Mouse (Mus musculus): ENCODE data around the gene Sorcs2.

Sorcs2 gene

DNA sequence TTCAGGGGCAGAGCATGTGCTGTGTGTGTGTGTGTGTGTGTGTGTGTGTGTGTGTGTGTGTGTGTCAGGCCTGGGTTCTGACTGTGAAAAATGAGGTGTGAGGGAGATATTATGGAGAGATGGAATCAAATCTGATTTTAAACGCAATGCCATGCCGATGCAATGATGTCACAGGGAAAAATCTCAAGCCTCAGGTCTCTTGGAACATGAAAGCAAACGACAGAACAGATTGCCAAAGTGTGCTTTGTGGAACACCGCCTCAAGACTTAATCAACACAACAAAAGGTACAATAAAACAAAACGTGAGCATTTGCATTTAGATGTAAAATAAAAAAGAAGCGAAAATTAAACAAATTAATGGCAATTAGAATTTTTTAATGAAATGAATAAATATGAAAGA, 177.3 kb downstream of the Sorcs2 start:
- DNase-seq: no peak

- DNase-seq: no peak
Measured at GRCm38 (mm10) chr5:36220105-36220504, 177.8 kb downstream of the Sorcs2 start.

DNA sequence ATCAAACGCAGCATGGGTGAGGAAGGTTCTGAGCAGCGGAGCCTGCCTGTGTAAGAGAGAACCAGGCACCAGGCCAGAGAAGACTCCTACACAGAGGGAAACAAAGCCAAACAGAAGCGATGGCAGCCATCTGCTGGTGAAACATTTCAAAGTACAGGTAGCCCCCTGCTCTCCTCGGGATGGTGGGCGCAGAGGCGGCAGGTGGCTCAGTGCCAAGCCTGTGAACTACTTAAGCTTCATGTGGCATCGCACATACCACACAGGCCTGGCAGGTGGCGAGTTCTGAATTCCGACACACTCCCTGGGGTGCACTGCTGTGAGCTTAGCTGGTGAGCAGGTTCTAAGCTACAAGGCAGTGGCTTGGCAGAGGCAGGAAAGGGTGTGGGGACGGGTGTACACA, 184.6 kb downstream of the Sorcs2 start:
- DNase-seq: peak; percentile 89

DNA sequence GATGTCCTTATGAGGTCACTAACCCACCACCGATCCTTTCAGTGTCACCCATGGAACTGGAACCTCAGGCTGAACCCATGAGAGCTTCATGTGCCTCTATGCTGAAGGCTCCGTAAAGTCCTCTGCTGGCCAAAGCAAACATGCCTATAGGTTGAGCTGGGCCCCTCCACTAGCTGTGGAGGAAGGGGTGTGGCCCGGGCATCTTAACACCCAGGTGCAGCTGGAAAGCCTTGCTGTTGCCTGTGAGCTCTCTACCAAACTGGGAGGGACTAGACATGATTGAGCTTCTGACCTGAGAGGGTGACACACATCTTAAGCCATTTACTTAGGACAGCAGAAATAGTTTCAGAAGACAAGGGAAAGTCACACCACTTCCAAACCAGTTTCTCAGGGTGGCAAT, 189.1 kb downstream of the Sorcs2 start:
- DNase-seq: peak; percentile 30

DNA sequence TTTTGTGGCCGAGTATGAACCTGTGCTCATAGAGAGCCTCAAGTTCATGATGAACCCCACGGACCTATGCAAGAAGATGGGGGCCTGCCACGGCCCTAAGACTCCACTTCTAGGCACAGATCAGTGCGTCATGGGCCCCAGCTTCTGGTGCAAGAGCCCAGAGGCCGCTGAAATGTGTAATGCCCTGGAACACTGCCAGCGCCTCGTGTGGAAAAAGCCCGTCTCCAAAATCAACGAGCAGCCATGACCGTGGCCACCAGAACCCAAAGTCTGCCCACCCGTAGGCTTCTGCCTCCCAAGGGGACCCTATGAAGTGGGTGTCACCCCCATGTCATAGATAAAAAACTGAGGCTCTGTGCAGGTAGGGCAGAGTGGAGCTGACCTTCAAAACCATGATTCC, 192.5 kb downstream of the Sorcs2 start:
- DNase-seq: no peak

DNA sequence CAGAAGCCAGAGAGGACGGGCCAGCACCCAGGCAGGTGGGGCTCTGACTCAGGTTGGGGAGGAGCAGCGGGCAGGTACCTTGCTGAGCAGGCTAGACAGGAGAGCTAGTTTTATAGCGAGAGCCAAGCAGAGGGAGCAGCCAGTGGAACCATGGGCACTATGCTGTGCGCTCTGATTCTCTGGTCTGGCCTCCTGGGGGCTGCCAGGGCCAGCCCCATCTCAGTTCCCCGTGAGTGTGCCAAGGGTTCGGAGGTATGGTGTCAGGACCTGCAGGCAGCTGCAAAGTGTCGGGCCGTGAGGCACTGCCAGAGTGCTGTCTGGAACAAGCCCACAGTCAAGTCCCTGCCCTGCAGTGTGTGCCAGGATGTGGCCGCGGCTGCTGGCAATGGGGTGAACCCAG, 194.0 kb downstream of the Sorcs2 start, which contains the start of gene Psapl1:
TSS of gene Psapl1 (plus strand) at position 106 of the 400 bp plus-strand sequence.
- peak; percentile 60 for DNase-seq

DNA sequence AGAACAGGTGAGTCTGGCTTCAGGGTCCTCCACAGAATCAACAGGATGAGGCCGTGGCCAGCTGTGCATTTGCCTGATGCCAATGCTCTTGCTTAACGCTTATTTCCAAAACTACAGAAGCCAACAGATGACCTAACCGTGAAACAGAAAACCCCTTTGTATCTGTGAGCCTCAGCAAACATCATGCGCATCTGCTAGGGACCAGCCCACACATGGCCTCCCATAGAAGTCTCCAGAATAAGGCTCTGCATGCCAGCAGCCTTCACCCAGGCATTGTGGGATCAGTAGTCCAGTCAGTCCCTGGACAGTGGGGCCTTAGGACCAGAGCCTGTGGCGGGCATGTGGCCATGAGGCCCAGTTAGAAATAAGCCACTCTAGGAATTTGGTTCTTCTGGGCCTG, 194.5 kb downstream of the Sorcs2 start:
- DNase-seq: no peak

DNA sequence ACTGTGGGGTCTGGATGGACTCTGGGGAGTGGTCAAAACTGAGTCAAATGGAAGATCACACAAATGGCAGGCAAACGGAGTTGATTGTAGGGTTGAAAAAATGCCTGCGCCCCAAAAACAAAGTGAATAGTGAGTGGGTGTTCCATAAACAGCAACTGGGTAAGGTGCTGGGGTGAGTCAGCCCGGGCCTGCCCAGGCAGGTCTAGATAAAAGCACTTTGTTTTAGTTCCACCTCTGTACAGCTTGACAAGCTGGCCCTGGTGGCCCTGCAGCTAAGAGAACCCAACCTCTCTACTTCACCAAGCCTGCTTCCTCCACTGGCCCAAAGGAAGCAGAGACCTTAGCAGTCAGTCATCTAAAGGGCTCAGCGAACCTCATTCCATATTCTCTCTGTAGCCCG, 195.2 kb downstream of the Sorcs2 start:
- no peak for DNase-seq

- DNase-seq: no peak
Measured at GRCm38 (mm10) chr5:36199519-36199918, 198.4 kb downstream of the Sorcs2 start.

DNA sequence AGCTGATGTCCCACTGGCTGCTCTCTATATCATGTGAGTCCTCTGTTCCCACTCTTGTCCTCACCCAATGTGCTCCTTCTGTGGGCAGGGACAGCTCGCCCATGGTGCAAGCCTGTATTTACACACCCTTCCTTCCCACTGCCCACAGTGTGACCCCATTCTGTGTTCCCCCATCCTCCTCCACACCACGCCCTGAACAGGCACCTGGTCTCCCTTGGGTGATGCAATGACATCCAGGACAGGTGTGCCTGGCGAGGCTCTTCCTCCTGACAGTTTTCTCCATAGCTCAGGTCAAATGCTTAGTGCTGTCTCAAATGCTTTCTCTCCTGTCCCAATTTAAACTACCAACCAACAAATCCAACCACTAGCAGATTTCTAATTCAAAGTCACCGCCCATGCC, 202.5 kb downstream of the Sorcs2 start:
- DNase-seq: no peak

DNA sequence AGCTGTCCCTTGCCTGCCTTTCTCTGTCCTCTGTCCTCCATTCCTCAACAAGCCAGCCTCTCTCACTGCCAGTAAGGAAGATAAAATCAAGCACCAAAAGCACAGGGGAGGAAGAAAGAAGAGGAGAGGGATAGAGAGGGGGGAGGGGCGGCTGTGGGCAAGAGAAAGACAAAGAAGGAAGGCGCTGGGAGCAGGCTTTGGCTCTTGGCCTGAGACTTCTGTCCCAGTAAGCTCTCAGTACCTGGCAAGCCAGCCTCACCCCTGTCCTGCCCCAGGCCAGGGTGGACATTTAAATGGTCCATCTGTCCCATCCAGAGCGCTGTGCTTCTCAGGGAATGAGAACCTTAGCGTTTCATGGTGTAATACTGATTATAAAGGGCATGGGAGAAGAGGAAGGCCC, 203.3 kb downstream of the Sorcs2 start:
- DNase-seq: no peak

- DNase-seq: no peak
Measured at GRCm38 (mm10) chr5:36192677-36193076, 205.3 kb downstream of the Sorcs2 start.

DNA sequence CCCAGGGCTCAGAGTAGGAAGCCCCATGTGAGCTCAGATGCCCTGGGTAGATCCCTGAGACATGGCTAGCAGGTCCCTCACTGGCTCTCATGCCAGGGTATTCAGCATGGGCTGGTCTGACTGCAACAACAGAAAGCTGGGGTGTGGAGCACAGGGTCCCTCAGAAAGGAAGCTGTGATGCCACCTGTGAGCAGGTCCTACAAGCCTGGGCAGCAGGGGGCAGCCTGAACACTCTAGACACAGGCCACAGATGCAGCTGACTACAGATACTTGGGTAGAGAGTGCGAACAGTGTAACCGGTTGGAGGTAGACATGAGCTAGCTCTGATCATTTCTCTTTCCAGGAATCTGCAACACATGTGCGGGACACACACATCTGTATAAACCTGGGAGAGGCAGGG, 206.1 kb downstream of the Sorcs2 start:
- DNase-seq: peak; percentile 75

DNA sequence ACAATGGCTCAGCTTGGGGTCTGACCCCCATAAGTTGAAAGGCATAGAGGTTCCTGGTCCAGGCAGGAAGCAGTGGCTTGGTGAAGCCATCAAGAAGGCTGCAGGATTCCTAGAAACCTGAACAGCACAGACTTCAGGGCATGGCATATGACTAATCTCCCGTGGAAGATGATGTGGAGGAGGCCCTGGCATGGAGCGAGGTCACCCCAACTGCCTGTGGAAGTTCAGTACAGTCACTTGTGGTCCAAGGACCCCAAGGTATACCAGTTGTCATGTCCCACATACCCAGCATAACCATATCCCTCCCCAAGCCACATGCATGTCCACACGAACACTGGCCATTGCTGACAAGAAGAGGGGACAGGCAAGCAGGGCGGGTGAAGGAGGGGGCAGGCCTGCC, 206.7 kb downstream of the Sorcs2 start:
- no peak for DNase-seq

GRCm38 (mm10) chr5:36188310-36188709, 209.6 kb downstream of the Sorcs2 start:
- DNase-seq: no peak

DNA sequence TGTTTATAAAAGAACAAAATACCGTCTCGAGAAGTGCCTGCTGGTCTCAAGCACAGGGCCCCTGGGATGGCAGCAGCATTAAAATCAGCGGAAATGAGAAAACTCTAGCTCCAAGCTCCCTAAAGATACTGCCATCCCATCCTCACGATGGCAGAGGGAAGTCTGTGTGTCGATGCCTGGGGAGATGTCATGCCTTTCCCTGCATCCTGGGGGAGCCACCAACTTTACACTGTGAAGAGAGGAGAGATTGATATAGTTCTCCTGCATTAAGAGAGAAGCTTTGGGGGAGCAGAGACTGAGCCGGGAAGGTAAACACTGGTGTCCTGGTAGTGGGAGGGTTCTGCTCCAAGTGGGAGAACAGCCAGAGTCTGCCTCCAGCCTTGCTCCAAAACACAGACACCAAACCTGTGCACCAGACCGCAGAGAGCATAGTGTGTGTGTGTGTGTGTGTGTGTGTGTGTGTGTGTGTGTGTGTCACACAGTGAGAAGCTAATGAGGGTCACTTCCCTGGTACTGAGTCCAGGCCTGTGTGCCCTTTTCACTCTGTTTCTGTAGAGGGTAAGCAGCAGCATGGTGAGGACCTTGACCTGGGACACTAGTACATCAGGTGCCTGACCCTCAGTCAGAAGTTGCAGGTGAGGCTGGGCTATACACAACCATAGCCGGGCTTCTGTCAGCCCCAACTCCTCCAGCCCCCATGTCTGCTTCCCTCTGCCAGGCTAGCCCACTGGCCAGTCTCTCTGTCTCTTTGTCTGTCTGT, 211.5 kb downstream of the Sorcs2 start:
- no peak for DNase-seq

DNA sequence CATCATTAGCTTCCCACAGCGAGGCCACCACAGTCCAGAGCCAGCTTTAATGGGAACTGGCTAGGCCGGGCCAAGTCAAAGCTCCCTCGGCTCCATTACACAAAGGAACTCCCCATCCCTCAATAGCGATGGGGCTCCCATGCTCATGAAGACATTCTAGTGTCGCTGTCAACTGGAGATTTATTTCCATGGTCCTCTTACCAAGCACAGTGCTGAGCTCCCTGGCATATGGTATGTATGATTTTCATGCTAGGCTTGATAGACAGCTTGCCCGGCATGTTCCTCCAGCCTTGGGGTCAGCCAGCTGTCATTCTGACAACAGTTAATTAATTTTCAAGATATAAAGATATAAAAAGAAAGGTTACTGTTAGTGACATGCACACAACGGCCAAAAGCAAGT, 215.6 kb downstream of the Sorcs2 start:
- no peak for DNase-seq

- no peak for DNase-seq
Measured at GRCm38 (mm10) chr5:36179708-36180107, 218.2 kb downstream of the Sorcs2 start.

DNA sequence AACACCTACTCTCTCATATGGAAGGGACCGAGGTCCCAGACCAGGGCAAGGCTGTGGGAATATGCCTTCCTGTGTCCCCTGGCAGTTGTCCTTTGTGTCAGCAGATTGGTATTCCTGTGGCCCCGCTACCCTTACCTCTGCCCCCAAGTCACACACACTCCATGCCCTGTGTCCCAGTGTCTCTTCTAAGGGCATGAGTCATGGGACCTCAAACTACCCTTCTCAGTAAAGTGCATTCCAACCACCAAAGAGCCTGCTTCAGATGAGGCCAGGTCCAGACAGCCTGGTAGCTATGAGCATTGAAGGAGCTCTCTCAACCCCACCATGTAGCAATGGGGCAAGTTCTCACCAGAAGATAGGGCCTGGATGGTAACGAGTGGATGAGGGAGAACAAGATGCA, 219.2 kb downstream of the Sorcs2 start:
- DNase-seq: no peak

GRCm38 (mm10) chr5:36178215-36178614, 219.7 kb downstream of the Sorcs2 start:
- DNase-seq: no peak

GRCm38 (mm10) chr5:36176873-36177272, 221.1 kb downstream of the Sorcs2 start:
- no peak for DNase-seq

- DNase-seq: no peak
Measured at GRCm38 (mm10) chr5:36176409-36176808, 221.5 kb downstream of the Sorcs2 start.

DNA sequence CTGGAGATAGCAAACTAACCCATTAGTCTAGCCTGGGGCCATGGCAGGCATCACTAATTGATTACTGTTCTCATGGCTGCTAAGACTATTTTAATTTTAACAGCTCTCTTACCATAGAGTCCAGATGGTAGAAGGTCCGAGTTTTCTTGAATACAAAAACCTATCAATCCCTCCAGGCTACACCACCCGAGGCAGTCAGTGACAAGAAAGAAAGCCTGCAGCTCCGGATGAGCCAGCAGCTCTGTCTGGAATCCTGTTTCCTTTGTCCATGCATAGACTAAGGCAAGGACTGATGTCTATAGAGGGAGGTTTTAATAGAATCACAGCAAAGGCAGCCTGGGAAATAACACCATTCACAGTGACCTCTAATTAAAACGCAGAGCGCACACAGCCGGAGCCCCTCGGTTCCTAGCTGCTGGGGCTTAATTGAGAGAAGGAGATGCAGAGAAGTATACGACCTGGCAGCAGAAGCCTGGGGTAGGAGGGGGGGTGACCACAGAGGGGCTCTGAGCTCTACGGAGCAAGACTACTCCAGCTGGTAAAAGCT, 223.3 kb downstream of the Sorcs2 start:
- DNase-seq: no peak

DNA sequence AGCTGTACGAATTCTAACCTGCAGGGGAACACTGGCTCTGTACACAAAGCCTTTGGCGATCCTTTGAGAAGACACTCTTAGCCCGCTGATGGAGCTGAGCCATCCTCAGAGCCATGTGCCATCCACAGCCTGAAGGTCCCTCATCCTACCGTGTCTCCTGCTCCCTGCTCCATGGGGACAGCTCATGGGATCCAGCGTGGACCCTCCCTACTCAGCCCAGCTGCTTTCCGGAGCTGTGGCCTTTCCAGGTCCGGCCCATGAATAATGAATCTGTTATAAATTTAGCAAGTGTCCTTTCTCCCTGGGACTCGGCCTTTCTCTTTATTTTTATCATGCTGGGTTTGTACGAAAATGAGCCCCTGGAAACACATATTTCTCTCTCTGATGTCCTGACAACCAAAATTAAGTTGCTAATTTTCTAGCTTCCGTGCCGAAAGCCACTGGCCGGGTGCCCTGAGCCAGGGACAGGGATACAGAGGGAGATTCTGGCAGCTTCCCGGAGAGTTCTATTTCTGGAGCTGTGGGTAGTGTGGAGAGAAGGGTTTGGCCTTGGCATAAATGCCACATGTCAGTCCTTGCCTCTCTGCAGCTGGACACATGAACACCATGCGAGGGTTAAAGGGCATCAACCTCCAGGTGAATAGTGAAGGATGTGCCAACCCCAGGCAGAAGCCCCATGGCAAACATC, 228.8 kb downstream of the Sorcs2 start:
- no peak for DNase-seq

All from thymus, postnatal 14 days (tissue).